Mouse (Mus musculus) forebrain, embryonic 15.5 days (tissue): Measurements from ENCODE around the gene St14. TPM values are rescaled to one million over a fixed set of nuclear protein-coding genes. Genes with fewer than 3 reads are reported as not detected.

Experiments
- ATAC-seq: fragments of 200-750 bp; cut with Nextera tagmentation; replicated peaks from 2 replicates; pipeline ENCODE4 v1.8.0; 2017; ENCODE audit warnings: mild to moderate bottlenecking, moderate TSS enrichment, moderate library complexity
- H3K27ac ChIP-seq: fragments of 300-500 bp; sonication (generic); replicated peaks from 2 replicates; pipeline ENCODE4 v1.5.1; 2015; ENCODE audit warnings: mild to moderate bottlenecking, inconsistent platforms
- H3K27me3 ChIP-seq: fragments of 300-500 bp; sonication (generic); 2 replicates; pipeline ENCODE4 v1.6.1; 2015; ENCODE audit warnings: inconsistent platforms
- H3K36me3 ChIP-seq: fragments of 300-500 bp; sonication (generic); 2 replicates; pipeline ENCODE4 v1.6.1; 2015; ENCODE audit warnings: mild to moderate bottlenecking, inconsistent platforms
- H3K4me1 ChIP-seq: fragments of 300-500 bp; sonication (generic); 2 replicates; pipeline ENCODE4 v1.6.1; 2015; ENCODE audit warnings: inconsistent platforms
- H3K4me2 ChIP-seq: fragments of 300-500 bp; sonication (generic); replicated peaks from 2 replicates; pipeline ENCODE4 v1.6.1; 2015; ENCODE audit warnings: mild to moderate bottlenecking, inconsistent platforms
- H3K4me3 ChIP-seq: fragments of 300-500 bp; sonication (generic); 2 replicates; pipeline ENCODE4 v1.5.1; 2015; ENCODE audit warnings: mild to moderate bottlenecking, inconsistent platforms
- H3K9ac ChIP-seq: fragments of 300-500 bp; sonication (generic); replicated peaks from 2 replicates; pipeline ENCODE4 v1.6.1; 2015; ENCODE audit warnings: mild to moderate bottlenecking, inconsistent platforms
- H3K9me3 ChIP-seq: fragments of 300-500 bp; sonication (generic); 2 replicates; pipeline ENCODE4 v1.6.1; 2016; ENCODE audit warnings: inconsistent platforms
- WGBS: fragments of 180-500 bp; shearing (Covaris S2); methylation state at CpG from one replicate; pipeline ENCODE4 v1.1.7; 2015; ENCODE audit warnings: mixed read lengths; 5-methylcytosine and 5-hydroxymethylcytosine counted together
- polyA plus RNA-seq: library from polyadenylated mRNA; unstranded; fragments of >200 nt; fragmentation: Nextera tagmentation; extraction: Ambion mirVana; gene quantifications from 2 replicates; pipeline ENCODE4 v1.2.1, GENCODE M21; 2015

The St14 gene
- polyA plus RNA-seq, 1 experiment from 2014 or later, result 0.36 TPM

DNA sequence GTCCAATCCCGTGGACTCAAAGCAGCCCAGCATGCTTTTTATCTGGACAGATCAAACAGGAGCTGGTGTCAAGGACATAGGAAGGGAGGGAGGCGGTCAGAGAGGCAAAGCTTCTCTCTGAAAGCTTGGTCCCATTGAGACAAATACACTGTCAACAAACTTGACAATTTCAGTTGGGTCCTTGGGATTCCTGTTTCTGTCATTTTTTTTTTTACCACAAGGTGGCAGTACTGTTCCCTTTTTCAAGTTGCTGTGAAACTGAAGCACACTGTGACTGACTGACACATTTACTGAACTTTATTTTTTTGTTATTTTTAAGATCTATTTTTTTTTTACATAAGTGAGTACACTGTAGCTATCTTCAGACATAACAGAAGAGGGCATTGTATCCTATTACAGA, 19.4 kb upstream of the St14 start:
- Histone ChIP-seq H3K36me3 (peaks cover 54% of the 10 kb centered on the region), H3K9ac (no peak overlapping the region), H3K27me3 (no peaks in the 10 kb centered on the region), H3K27ac (no peak overlapping the region), H3K4me2 (no peak overlapping the region), H3K4me1 (no peaks in the 10 kb centered on the region), H3K4me3 (no peak overlapping the region), H3K9me3 (no peaks in the 10 kb centered on the region)
- no peak for ATAC-seq
- WGBS, result 83% methylated on average over 2 of the region's 2 CpGs

DNA sequence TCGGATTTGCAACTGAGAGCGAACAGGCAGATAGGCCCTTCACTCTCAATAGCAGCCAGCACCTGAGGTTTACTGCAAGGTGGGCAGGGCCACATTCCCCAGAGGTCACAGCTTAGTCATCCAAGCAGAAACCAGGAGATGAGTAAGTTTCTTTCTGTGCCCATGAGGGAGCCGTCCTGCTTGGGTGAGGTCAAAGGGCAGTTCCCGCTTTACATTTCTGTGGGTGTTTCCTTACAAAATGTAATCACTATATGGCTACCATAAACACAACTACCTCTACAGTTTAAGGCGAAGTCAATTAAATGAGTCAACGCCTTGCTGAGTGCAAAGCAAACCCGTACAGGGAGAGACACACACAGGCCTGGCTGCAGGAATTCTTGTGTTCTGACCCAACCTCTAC, 16.5 kb upstream of the St14 start:
- Histone ChIP-seq H3K4me3 (no peak overlapping the region), H3K36me3 (peaks cover 35% of the 10 kb centered on the region), H3K9ac (no peak overlapping the region), H3K4me1 (no peaks in the 10 kb centered on the region), H3K27ac (no peak overlapping the region), H3K4me2 (no peak overlapping the region), H3K27me3 (no peaks in the 10 kb centered on the region), H3K9me3 (no peaks in the 10 kb centered on the region)
- WGBS, result 90% methylated on average over 7 of the region's 7 CpGs
- no peak for ATAC-seq

DNA sequence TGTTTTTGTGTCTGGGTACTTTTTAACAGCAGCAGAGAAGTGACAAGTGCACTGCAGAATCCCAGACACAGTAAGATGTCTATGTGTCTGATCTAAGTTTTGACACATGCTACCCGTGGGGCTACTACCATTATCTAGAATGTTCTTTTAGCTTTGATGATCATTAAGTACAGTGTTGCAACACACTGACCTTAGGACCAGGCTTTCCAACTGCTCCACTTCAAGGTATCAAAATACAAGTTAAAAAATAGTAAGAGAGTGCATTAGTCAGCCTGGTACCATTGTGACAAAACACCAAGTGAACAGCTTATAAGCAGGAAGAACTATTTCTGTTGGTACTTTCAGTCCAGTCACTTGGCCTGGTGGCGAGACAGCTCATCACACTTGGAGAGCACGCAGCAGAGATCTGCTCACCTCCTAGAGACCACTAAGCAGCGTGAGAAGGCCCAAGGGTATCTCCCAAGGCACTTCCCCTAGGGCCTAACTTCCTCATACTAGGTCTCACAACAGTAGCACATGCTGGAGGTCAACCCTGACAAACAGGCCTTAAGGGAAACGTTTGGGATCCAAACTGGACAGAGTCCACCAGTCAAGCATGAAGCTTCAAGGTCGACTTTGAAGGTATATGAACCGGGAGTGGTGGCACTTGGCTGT, 13.7 kb upstream of the St14 start:
- H3K9ac ChIP-seq, result no peak overlapping the region
- no peak for ATAC-seq
- no peaks in the 10 kb centered on the region for H3K9me3 ChIP-seq
- H3K36me3 ChIP-seq, result peaks cover 22% of the 10 kb centered on the region
- no peaks in the 10 kb centered on the region for H3K4me1 ChIP-seq
- no peak overlapping the region for H3K4me3 ChIP-seq
- H3K4me2 ChIP-seq, result no peak overlapping the region
- WGBS, result 90% methylated on average over 7 of the region's 7 CpGs
- no peaks in the 10 kb centered on the region for H3K27me3 ChIP-seq
- H3K27ac ChIP-seq, result no peak overlapping the region

DNA sequence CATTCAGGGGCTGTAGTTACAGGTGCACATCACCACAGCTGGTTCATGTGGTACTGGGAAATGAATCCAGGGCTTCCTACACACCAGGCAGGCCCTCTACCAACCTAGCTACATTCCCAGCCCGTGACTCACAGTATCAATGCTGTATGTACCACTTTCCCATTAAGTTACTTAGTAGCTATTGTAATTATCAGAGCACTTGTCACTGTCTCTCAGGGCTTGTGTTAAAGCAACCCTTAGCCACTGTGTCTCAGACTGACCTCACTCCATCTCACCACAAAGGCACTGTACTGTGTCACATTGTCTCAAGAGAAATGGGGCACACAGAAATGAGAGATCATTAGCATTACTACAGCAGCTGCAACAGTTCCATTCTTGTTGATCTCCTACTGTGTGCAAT, 11.3 kb upstream of the St14 start:
- no peak for ATAC-seq
- Histone ChIP-seq H3K36me3 (peaks cover 5% of the 10 kb centered on the region; the same call in 1 of the 2 replicates), H3K9ac (no peak overlapping the region), H3K4me1 (no peaks in the 10 kb centered on the region), H3K9me3 (no peaks in the 10 kb centered on the region), H3K27me3 (no peaks in the 10 kb centered on the region), H3K4me2 (no peak overlapping the region), H3K4me3 (no peak overlapping the region), H3K27ac (no peak overlapping the region)
- 60% methylated on average over 1 of the region's 1 CpGs for WGBS

DNA sequence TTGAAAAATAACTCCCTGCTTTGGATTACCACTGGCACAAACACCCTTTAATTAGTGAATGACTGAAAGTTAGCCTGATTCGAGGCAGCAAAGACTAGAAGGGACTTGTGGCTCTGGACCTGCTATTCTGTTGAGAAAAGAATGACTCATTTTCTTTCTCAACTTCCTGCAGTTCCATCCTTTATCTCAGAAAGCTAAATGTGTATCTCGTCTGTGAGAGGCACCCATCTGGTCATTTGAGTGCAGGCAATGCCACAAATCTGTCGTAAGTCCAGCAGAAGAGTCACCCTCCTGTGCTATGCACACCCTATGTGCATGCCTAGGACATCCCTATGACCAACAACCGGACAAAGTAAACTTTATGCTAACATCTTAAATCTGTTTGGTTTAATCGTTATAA, 1.5 kb upstream of the St14 start:
- 79% methylated on average over 5 of the region's 5 CpGs for WGBS

DNA sequence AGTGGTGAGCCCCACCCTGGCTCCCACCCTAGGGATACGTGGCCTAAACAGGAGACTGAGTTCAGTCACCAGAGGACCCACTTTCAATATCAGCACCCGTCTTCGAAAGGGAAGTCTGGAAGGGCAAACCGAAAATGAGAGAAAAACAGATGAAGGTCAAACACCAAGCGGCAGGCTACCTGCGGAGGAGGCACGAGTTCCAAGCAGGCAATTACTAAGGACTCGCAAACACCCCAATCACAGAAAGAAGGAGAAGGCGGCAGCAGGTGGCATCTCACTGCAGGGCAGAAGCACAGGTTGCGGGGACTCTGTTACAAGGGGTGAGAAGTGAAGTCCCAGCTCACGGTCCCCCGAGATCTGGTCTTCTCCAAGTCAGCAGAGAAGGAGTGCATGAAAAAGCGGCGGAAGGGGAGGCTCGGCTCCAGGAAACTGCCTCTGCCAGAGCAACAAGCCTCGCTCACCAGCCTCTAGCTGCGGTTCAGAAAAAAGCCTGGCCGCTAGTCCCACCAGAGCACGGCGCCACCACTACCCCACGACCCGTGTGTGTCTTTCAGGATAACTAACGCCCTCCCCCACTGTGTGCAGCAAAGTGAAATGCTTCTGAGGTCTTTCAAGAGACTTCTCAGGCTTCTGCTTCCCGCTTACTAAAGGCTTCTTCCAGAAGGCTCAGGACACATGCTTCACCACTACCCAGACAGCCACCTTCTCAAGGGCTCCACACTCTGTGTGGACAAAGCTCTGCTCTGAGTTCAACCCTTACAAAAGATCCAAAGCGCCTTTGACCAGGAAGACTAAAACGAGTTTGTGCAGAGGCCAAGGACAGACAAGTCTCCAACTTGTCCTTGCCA, 1.1 kb downstream of the St14 start:
- no peak for ATAC-seq
- H3K4me1 ChIP-seq, result peaks cover 16% of the 10 kb centered on the region
- H3K4me3 ChIP-seq, result peak overlapping the region; percentile 41
- no peaks in the 10 kb centered on the region for H3K36me3 ChIP-seq
- H3K27me3 ChIP-seq, result peaks cover 42% of the 10 kb centered on the region
- H3K4me2 ChIP-seq, result peak overlapping the region; percentile 86
- WGBS, result 13% methylated on average over 26 of the region's 26 CpGs
- H3K9ac ChIP-seq, result 0 out of 2 replicates have a peak overlapping the region, but pooled peaks have one; percentile 25
- H3K9me3 ChIP-seq, result no peaks in the 10 kb centered on the region
- H3K27ac ChIP-seq, result no peak overlapping the region

More for the DNA sequence above, 1.5 kb upstream of the St14 start:
- ATAC-seq, result no peak
- H3K9ac ChIP-seq, result no peak overlapping the region
- H3K4me2 ChIP-seq, result no peak overlapping the region
- H3K36me3 ChIP-seq, result no peaks in the 10 kb centered on the region
- H3K27ac ChIP-seq, result no peak overlapping the region
- H3K4me1 ChIP-seq, result peaks cover 16% of the 10 kb centered on the region
- no peak overlapping the region for H3K4me3 ChIP-seq
- peaks cover 42% of the 10 kb centered on the region for H3K27me3 ChIP-seq
- no peaks in the 10 kb centered on the region for H3K9me3 ChIP-seq

DNA sequence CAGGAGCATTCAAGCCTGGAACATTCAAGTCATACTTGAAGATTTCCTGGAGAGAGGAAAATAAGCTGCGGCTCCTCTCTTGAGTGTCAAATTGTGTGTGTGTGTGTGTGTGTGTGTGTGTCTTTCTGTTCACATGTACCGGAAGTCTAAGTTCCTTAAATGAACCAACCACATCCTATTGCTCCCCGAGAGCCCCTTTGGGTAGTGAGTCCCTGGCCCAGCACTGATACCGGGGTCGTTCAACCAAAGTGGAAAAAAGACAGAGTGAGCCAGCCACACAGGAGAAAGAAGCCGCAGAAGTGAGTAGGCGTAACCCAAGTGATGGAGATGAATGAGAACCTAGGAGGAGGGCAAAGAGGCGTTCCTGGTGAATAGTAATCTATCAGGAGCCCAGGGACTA, 1.7 kb downstream of the St14 start:
- no peak for ATAC-seq
- Histone ChIP-seq H3K9me3 (no peaks in the 10 kb centered on the region), H3K27ac (no peak overlapping the region), H3K4me3 (no peak overlapping the region), H3K4me1 (peaks cover 16% of the 10 kb centered on the region), H3K36me3 (no peaks in the 10 kb centered on the region), H3K27me3 (peaks cover 42% of the 10 kb centered on the region), H3K9ac (no peak overlapping the region), H3K4me2 (no peak overlapping the region)
- 75% methylated on average over 8 of the region's 8 CpGs for WGBS

DNA sequence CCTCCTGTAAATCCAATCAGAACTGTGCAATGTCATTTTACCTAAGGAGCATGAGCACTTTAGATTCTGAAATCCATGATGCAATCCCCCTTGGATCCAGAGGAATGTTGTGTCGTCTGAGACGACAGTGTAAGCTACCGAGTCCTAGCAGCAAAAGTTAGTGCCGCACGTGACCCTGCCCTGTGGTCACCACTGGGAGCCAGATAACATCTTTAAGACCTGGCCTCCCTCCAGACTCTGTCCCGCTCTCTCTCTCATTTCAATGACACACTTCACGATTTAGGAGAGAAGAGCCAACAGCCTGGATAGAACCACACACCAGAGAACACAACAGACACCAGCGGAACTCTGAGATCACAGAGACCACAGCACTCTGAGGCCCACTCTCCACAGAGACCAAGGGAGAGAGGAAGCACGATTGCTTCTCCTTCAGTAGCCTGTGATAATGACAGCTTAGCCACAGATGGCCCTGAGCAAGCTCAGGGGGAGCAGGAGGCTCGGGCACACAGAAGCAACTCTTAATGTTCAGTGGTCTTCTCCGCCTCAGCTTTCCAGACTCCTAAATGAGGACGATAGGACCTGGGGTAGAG, 3.7 kb downstream of the St14 start:
- 86% methylated on average over 12 of the region's 12 CpGs for WGBS
- H3K27me3 ChIP-seq, result peaks cover 33% of the 10 kb centered on the region

DNA sequence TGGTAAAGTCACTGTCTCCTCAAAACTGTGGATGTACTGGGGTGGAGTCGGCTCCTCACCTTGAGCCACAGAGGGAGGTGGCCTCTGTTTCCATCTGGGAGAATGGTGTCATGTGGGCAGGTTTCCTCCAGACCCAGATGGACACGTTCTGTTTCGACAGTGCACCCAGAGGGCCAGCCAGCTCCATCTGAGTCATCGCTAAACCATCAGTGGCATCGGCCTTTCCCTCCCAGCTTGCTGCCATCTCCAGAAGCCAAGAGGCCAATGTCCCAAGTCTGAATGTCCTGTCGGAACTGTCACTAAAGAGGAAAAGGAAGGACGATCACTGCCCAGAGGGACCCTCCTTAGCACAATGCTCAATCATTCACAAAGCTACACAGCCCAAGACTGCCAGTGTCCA, 5.6 kb downstream of the St14 start:
- no peaks in the 10 kb centered on the region for H3K9me3 ChIP-seq
- 95% methylated on average over 7 of the region's 7 CpGs for WGBS
- ATAC-seq, result no peak

More for the DNA sequence above, 3.7 kb downstream of the St14 start:
- Histone ChIP-seq H3K4me1 (peaks cover 16% of the 10 kb centered on the region), H3K9ac (no peak overlapping the region), H3K36me3 (no peaks in the 10 kb centered on the region), H3K4me3 (no peak overlapping the region), H3K4me2 (no peak overlapping the region), H3K9me3 (no peaks in the 10 kb centered on the region), H3K27ac (no peak overlapping the region)
- no peak for ATAC-seq

DNA sequence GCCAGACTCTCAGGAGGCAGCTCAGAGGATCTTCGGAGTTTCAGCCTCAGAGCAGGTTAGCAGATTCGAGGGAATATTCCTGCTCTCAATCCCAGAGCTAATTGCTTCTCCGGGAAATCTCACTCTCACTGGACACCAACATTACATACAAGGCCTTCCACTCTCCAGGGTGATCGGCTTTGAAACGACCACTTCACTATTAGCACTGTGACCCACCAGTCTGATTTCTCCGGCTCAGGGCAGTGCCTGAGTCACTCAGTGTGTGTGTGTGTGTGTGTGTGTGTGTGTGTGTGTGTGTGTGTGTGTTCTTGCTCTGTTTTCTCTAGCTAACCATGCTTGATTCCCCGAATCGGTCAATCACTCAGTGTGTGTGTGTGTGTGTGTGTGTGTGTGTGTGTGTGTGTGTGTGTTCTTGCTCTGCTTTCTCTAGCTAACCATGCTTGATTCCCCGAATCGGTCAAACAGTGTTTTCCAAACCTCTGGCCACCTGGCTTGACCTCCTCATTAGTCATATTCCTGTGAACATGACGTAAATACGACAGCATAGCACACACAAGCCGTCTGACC, 9.1 kb downstream of the St14 start:
- WGBS, result 35% methylated on average over 13 of the region's 13 CpGs
- 0 out of 2 replicates have a peak, but pooled peaks have one; percentile 44 for ATAC-seq

More for the DNA sequence above, 5.6 kb downstream of the St14 start:
- Histone ChIP-seq H3K27ac (no peak overlapping the region), H3K9ac (no peak overlapping the region), H3K4me1 (peaks cover 12% of the 10 kb centered on the region), H3K4me2 (no peak overlapping the region), H3K27me3 (peaks cover 16% of the 10 kb centered on the region), H3K36me3 (no peaks in the 10 kb centered on the region), H3K4me3 (no peak overlapping the region)

DNA sequence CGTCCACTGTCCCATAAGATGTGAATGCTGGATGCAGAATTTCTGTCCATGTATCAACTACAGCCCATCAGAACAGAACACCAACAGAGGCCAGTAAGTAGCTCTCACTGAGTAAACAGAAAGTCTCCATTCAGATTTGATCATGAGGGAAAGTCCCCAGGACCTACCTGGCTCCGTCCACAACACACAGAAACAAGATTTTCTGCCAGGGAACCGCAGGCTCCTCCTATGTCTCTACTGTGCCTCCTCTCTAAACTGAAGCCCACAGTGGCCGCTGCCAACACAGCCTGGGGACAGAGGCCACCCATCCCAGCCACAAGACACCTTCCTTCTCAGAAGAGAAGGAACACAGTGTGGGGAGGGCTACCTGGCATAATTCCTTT, 11.1 kb downstream of the St14 start:
- 65% methylated on average over 4 of the region's 4 CpGs for WGBS
- peaks cover 13% of the 10 kb centered on the region for H3K4me1 ChIP-seq
- H3K36me3 ChIP-seq, result no peaks in the 10 kb centered on the region
- no peak overlapping the region for H3K9ac ChIP-seq
- no peaks in the 10 kb centered on the region for H3K27me3 ChIP-seq
- H3K9me3 ChIP-seq, result no peaks in the 10 kb centered on the region
- H3K4me2 ChIP-seq, result no peak overlapping the region
- H3K4me3 ChIP-seq, result no peak overlapping the region
- ATAC-seq, result no peak
- no peak overlapping the region for H3K27ac ChIP-seq

More for the DNA sequence above, 9.1 kb downstream of the St14 start:
- Histone ChIP-seq H3K27me3 (no peaks in the 10 kb centered on the region), H3K9me3 (no peaks in the 10 kb centered on the region), H3K4me3 (no peak overlapping the region), H3K36me3 (no peaks in the 10 kb centered on the region), H3K4me1 (peaks cover 13% of the 10 kb centered on the region), H3K9ac (no peak overlapping the region), H3K27ac (no peak overlapping the region), H3K4me2 (no peak overlapping the region)
